Mouse (Mus musculus) heart, embryonic 11.5 days (tissue): ENCODE results near the gene Mtr. TPM values are rescaled to one million over a fixed set of nuclear protein-coding genes. Genes with fewer than 3 reads are reported as not detected.

Experiments
- ATAC-seq: fragments of 200-750 bp; cut with Nextera tagmentation; replicated peaks from 2 replicates; pipeline ENCODE4 v1.8.0; 2017; ENCODE audit warnings: moderate library complexity; ENCODE audit not compliant: insufficient number of reproducible peaks, low FRiP score, low TSS enrichment
- H3K27ac ChIP-seq: fragments of 300-500 bp; sonication (generic); 2 replicates; pipeline ENCODE4 v1.5.1; 2014; ENCODE audit warnings: mild to moderate bottlenecking, low read depth, low read length
- H3K27me3 ChIP-seq: fragments of 300-500 bp; sonication (generic); 2 replicates; pipeline ENCODE4 v1.6.1; 2014; ENCODE audit warnings: mild to moderate bottlenecking, low read length, mixed read lengths; ENCODE audit not compliant: control insufficient read depth, insufficient read depth
- H3K36me3 ChIP-seq: fragments of 300-500 bp; sonication (generic); 2 replicates; pipeline ENCODE4 v1.6.1; 2014; ENCODE audit warnings: mild to moderate bottlenecking, low read length, moderate library complexity, mixed read lengths; ENCODE audit not compliant: control insufficient read depth, insufficient read depth
- H3K4me1 ChIP-seq: fragments of 300-500 bp; sonication (generic); 2 replicates; pipeline ENCODE4 v1.6.1; 2014; ENCODE audit warnings: low read length; ENCODE audit not compliant: control insufficient read depth, insufficient read depth
- H3K4me2 ChIP-seq: fragments of 300-500 bp; sonication (generic); 2 replicates; pipeline ENCODE4 v1.6.1; 2014; ENCODE audit warnings: mild to moderate bottlenecking, moderate library complexity
- H3K4me3 ChIP-seq: fragments of 300-500 bp; sonication (generic); 2 replicates; pipeline ENCODE4 v1.5.1; 2014; ENCODE audit warnings: low read depth, low read length
- H3K9ac ChIP-seq: fragments of 300-500 bp; sonication (generic); 2 replicates; pipeline ENCODE4 v1.6.1; 2014; ENCODE audit warnings: mild to moderate bottlenecking, low read depth, low read length, moderate library complexity
- H3K9me3 ChIP-seq: fragments of 300-500 bp; sonication (generic); replicated peaks from 2 replicates; pipeline ENCODE4 v1.6.1; 2016; ENCODE audit warnings: low read length; ENCODE audit not compliant: control insufficient read depth
- WGBS: fragments of 180-500 bp; shearing (Covaris S2); extraction: QIAGEN DNeasy Blood & Tissue Kit; methylation state at CpG from one replicate; pipeline ENCODE4 v1.1.7; 2014; ENCODE audit not compliant: insufficient replicate concordance; 5-methylcytosine and 5-hydroxymethylcytosine counted together
- polyA plus RNA-seq: library from polyadenylated mRNA; unstranded; fragments of >200 nt; fragmentation: Nextera tagmentation; extraction: Ambion mirVana; gene quantifications from 2 replicates; pipeline ENCODE4 v1.2.1, GENCODE M21; 2014

Gene Mtr
- polyA plus RNA-seq, result 17.7 and 19.9 TPM in 2 replicates

DNA sequence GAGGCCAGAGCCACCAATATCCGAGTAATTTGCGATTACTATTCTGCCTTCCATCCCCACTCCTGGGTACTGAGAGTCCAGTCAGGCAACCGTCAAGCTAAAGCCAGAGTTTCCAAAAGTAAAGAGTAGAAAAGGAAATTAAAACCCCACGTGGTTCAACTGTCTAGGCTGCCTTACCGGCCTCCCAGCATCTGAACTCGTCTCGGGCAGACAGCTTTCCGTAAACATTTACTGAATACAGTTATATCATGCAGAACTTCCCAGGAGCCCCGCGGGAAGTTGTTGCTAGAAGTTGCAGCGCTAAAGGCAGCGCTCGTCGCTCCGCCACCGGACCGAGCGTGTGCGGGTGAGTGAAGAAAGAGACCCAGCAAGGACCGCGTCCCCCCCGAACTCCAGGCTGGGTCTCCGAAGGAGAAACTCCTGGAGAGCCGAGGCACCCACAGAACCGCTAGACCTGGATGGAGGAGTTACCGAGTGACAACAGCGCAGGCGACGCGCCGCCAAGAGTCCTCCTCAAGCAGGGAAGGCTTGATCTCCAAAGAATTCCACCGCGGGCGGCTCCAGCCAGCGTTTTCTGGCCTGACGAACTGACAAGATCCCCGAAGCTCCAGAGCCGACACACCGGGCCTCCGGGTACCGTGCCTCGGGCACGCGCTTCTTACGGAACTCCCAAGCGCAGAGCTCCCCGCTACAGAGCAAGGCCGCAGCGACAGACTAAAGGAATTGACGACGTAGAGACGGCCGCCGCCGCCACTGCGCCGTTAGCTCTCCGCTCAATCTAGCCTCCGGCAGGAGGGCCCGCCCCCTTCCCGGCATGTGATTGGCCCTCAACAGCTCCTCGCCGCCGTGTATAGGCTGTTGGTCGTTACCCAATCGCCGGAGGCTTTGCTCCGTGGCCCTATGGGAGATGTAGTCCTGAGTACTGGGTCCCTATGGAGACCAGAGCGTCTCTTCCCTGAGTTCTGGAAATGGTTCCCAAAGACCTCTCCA, at the start of gene Mtr:
TSS of gene Mtr (minus strand) at position 723 of the 990 bp plus-strand sequence.
- no peaks in the 10 kb centered on the region for H3K36me3 ChIP-seq
- no peaks in the 10 kb centered on the region; the same call in 1 of the 2 replicates for H3K9me3 ChIP-seq
- peak within 1 kb of the TSS; percentile 80 for H3K4me2 ChIP-seq
- H3K4me1 ChIP-seq, result peaks cover 13% of the 10 kb centered on the region
- H3K4me3 ChIP-seq, result peak within 1 kb of the TSS; percentile 57
- WGBS, result under 1% methylated on average over 69 of the region's 69 CpGs
- ATAC-seq, result peak; percentile 99
- peak within 1 kb of the TSS; percentile 85 for H3K27ac ChIP-seq
- H3K27me3 ChIP-seq, result no peaks in the 10 kb centered on the region
- H3K9ac ChIP-seq, result peak within 1 kb of the TSS; percentile 82

DNA sequence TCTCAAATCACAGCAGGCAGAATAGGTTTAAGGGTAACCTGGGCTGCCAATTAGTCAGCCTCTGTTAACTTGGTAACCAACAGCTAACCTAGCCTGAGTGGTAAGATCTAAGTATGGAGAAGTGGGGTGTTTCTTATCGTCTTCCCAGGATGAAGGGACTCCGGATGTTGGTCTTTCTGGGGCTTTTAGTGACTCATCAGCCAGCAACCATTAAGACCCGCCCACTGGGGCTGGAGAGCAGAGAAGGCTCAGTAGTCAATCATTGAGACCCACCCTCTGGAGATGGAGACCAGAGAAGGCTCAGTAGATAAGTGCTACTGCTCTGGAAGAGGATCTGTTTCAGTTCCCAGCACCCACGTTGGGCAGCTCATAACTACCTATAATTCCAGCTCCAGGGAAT, 49.4 kb upstream of the Mtr start:
- H3K27me3 ChIP-seq, result no peaks in the 10 kb centered on the region
- H3K27ac ChIP-seq, result peak overlapping the region; percentile 29
- H3K36me3 ChIP-seq, result peaks cover 10% of the 10 kb centered on the region
- no peak for ATAC-seq
- peaks cover 25% of the 10 kb centered on the region for H3K4me1 ChIP-seq
- H3K4me3 ChIP-seq, result no peak overlapping the region
- no peak overlapping the region for H3K9ac ChIP-seq
- no peaks in the 10 kb centered on the region for H3K9me3 ChIP-seq
- no peak overlapping the region for H3K4me2 ChIP-seq
- 49% methylated on average over 4 of the region's 4 CpGs for WGBS

DNA sequence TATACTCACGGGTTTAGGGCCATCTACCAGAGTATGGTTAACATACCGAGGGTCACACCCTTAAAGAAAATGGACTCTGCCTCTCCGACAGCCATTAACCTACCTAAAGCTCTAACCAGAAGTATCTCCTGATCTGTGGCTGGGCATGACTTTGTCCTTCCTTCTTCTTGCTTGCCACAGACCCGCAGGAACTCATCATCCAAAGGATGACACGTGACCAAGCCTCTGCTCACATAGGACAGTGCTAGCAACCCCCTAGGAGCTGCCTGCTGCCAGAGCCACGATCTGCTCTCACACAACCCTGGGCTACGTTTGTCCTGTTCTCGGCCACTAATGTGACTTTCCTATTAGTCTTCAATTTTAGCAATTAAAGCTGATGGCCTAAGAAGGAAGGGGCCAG, 47.6 kb upstream of the Mtr start:
- Histone ChIP-seq H3K27ac (no peak overlapping the region), H3K4me3 (no peak overlapping the region), H3K4me1 (peaks cover 23% of the 10 kb centered on the region), H3K9ac (no peak overlapping the region), H3K9me3 (no peaks in the 10 kb centered on the region), H3K36me3 (peaks cover 10% of the 10 kb centered on the region), H3K4me2 (no peak overlapping the region), H3K27me3 (no peaks in the 10 kb centered on the region)
- 78% methylated on average over 8 of the region's 8 CpGs for WGBS
- no peak for ATAC-seq

DNA sequence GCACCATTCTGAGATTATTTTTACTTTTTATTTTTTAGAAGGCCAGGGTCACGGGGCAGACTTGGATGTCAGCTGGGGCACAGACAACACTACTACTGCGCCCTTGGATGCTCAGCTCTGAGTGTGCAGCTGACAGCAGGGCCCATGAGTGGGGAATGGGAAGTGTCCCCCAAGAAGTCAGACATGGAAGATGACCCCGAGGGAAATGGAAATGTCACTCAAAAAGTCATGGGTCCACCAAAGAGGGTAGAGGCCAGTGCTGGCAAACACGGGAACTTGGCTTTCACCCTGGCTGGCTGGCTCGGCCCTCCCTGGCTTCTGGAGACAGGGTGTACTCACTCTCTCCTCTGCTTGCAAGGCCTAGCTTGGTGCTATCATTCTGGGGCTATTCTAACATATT, 47.1 kb upstream of the Mtr start:
- H3K4me2 ChIP-seq, result no peak overlapping the region
- peaks cover 10% of the 10 kb centered on the region for H3K36me3 ChIP-seq
- no peaks in the 10 kb centered on the region for H3K9me3 ChIP-seq
- peaks cover 27% of the 10 kb centered on the region for H3K4me1 ChIP-seq
- 82% methylated on average over 5 of the region's 5 CpGs for WGBS
- H3K27ac ChIP-seq, result no peak overlapping the region
- no peaks in the 10 kb centered on the region for H3K27me3 ChIP-seq
- no peak overlapping the region for H3K4me3 ChIP-seq
- H3K9ac ChIP-seq, result no peak overlapping the region
- no peak for ATAC-seq

DNA sequence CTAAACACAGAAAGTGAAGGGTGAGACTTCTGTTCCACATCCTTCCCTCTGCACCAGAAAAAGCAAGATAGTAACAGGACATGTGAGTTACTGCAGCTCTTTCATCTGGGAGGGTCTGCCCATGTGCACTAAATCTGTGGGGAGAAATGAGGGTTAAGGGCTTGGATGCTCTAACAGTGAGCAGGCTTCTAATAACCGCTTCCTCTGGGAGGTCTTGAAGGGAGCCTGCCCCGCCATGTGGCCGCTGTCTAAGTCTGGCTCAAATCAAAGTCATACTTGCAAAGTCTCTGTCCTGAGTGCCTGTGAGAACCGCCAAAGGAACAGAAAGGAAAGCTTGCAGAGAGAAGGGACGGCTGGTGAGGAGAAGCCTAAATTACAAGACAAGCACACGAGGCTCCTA, 39.9 kb upstream of the Mtr start:
- H3K27ac ChIP-seq, result no peak overlapping the region
- no peaks in the 10 kb centered on the region for H3K27me3 ChIP-seq
- no peak for ATAC-seq
- peaks cover 24% of the 10 kb centered on the region for H3K4me1 ChIP-seq
- WGBS, result 47% methylated on average over 6 of the region's 6 CpGs
- H3K4me3 ChIP-seq, result no peak overlapping the region
- no peaks in the 10 kb centered on the region for H3K9me3 ChIP-seq
- H3K36me3 ChIP-seq, result peaks cover 8% of the 10 kb centered on the region; the same call in 1 of the 2 replicates
- no peak overlapping the region for H3K4me2 ChIP-seq
- no peak overlapping the region for H3K9ac ChIP-seq

DNA sequence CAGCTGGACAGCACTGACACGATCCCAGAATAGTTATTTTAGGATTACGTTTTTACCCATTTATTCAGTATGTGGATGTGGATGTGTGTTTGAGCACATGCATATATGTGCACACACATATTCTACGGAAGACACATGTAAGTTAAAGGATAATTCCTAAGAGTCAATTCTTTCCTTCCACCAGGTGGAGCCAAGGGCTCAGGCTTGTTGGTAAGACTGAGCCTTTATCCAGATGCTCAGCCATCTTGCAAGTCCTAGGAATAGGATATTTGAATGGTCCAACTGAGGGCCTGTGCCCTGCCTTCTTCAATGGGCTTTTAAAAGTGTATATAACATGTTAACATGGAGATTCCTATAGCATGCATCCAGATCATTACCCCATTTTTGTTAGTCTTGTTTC, 38.8 kb upstream of the Mtr start:
- H3K36me3 ChIP-seq, result peaks cover 10% of the 10 kb centered on the region; the same call in 1 of the 2 replicates
- WGBS, result 75% methylated on average over 3 of the region's 3 CpGs
- no peak overlapping the region for H3K4me2 ChIP-seq
- H3K4me1 ChIP-seq, result peaks cover 24% of the 10 kb centered on the region
- no peaks in the 10 kb centered on the region for H3K9me3 ChIP-seq
- no peaks in the 10 kb centered on the region for H3K27me3 ChIP-seq
- peak overlapping the region; percentile 16; the same call in 1 of the 2 replicates for H3K27ac ChIP-seq
- H3K4me3 ChIP-seq, result no peak overlapping the region
- H3K9ac ChIP-seq, result no peak overlapping the region
- ATAC-seq, result no peak

DNA sequence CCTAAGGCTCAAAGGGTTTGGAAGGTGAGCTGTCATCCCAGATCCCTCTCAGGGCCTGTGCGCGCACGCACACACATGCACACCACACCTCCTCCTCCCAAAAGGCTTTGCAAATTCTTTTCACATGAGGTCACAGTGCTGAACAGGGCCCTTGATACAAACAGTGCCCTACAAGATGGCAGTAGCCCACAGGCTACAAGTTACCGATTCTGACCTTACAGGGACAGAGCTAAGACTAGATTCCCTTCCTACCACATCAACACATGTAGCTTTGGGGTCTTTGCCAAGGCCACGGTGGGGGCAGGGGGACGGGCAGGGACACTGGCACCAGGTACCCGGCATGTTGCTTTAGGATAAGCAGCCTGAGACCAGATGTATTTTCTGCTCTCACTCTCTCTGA, 35.9 kb upstream of the Mtr start:
- H3K36me3 ChIP-seq, result peaks cover 17% of the 10 kb centered on the region
- H3K4me2 ChIP-seq, result no peak overlapping the region
- no peak overlapping the region for H3K4me3 ChIP-seq
- no peaks in the 10 kb centered on the region for H3K27me3 ChIP-seq
- ATAC-seq, result peak; percentile 74
- peak overlapping the region; percentile 86 for H3K27ac ChIP-seq
- WGBS, result 49% methylated on average over 7 of the region's 7 CpGs
- H3K9me3 ChIP-seq, result no peaks in the 10 kb centered on the region
- no peak overlapping the region for H3K9ac ChIP-seq
- peaks cover 9% of the 10 kb centered on the region for H3K4me1 ChIP-seq

DNA sequence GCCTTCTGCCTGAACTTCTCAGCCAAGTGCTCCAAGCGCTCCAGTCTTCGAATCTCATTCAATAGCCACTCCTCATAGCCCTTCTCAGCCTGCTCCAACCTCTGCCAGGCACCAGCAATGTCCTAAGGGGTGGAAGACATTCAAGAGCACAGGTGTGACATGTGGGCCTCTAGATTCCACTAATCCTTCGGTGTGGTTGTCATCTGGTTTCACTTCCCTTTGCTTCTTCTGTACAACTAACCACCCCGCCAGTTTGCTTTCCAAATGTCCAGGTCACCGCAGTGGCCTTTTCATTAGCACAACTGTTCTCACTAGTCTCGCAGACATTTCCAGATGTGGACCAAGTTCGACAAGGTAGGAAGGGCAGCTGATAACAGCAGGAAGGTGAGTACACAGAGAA, 32.8 kb upstream of the Mtr start:
- H3K9me3 ChIP-seq, result no peaks in the 10 kb centered on the region
- peaks cover 6% of the 10 kb centered on the region; the same call in 1 of the 2 replicates for H3K4me1 ChIP-seq
- H3K27me3 ChIP-seq, result no peaks in the 10 kb centered on the region
- ATAC-seq, result no peak
- H3K4me2 ChIP-seq, result no peak overlapping the region
- H3K4me3 ChIP-seq, result no peak overlapping the region
- no peak overlapping the region for H3K27ac ChIP-seq
- H3K36me3 ChIP-seq, result peaks cover 16% of the 10 kb centered on the region; the same call in 1 of the 2 replicates
- WGBS, result 85% methylated on average over 7 of the region's 7 CpGs
- H3K9ac ChIP-seq, result no peak overlapping the region
